Mouse (Mus musculus) midbrain, embryonic 13.5 days (tissue): ENCODE measurements at regions not wholly inside any gene's neighbourhood (a gene's known extent, or its start where the extent isn't known, plus 50 kb on each side); places are given as distances from the start of the nearest gene placed in this dataset.
"Not testable (repeated sequence)": the region's sequence is repeated elsewhere in the genome, so short reads cannot be mapped to it uniquely, and the experiment has no call there.

Experiments used
- ATAC-seq: fragments of 200-750 bp; cut with Nextera tagmentation; 2 replicates; pipeline ENCODE4 v1.8.0; 2017; ENCODE audit warnings: mild to moderate bottlenecking, moderate TSS enrichment, moderate library complexity
- H3K27ac ChIP-seq: fragments of 300-500 bp; sonication (generic); 2 replicates; pipeline ENCODE4 v1.5.1; 2015; ENCODE audit warnings: inconsistent platforms, mild to moderate bottlenecking, moderate library complexity
- H3K27me3 ChIP-seq: fragments of 300-500 bp; sonication (generic); 2 replicates; pipeline ENCODE4 v1.6.1; 2015; ENCODE audit warnings: mild to moderate bottlenecking, inconsistent platforms
- H3K36me3 ChIP-seq: fragments of 300-500 bp; sonication (generic); 2 replicates; pipeline ENCODE4 v1.6.1; 2015; ENCODE audit warnings: mild to moderate bottlenecking, inconsistent platforms
- H3K4me1 ChIP-seq: fragments of 300-500 bp; sonication (generic); replicated peaks from 2 replicates; pipeline ENCODE4 v1.6.1; 2015; ENCODE audit warnings: inconsistent platforms
- H3K4me2 ChIP-seq: fragments of 300-500 bp; sonication (generic); replicated peaks from 2 replicates; pipeline ENCODE4 v1.6.1; 2015; ENCODE audit warnings: moderate library complexity, mild to moderate bottlenecking, inconsistent platforms
- H3K4me3 ChIP-seq: fragments of 300-500 bp; sonication (generic); replicated peaks from 2 replicates; pipeline ENCODE4 v1.5.1; 2015; ENCODE audit warnings: mild to moderate bottlenecking, inconsistent platforms
- H3K9ac ChIP-seq: fragments of 300-500 bp; sonication (generic); replicated peaks from 2 replicates; pipeline ENCODE4 v1.6.1; 2015; ENCODE audit warnings: mild to moderate bottlenecking, inconsistent platforms
- H3K9me3 ChIP-seq: fragments of 300-500 bp; sonication (generic); 2 replicates; pipeline ENCODE4 v1.6.1; 2016; ENCODE audit warnings: mild to moderate bottlenecking, inconsistent platforms
- WGBS: fragments of 180-500 bp; shearing (Covaris S2); methylation state at CpG from one replicate; pipeline ENCODE4 v1.1.7; 2015; 5-methylcytosine and 5-hydroxymethylcytosine counted together

- H3K36me3 ChIP-seq = no peaks in the 10 kb centered on the region
- WGBS = 70% methylated on average over 15 of the region's 15 CpGs
These were observed 81.0 kb downstream of the Cpn2 start for GRCm38 (mm10) chr16:30186201-30186700.

GRCm38 (mm10) chr16:30186701-30187270 lies 80.5 kb downstream of the Cpn2 start:
- WGBS = 87% methylated on average over 10 of the region's 10 CpGs
- H3K4me2 ChIP-seq = no peak overlapping the region
- H3K27me3 ChIP-seq = peaks cover 92% of the 10 kb centered on the region
- H3K4me1 ChIP-seq = peaks cover 12% of the 10 kb centered on the region
- H3K9ac ChIP-seq = no peak overlapping the region
- H3K36me3 ChIP-seq = no peaks in the 10 kb centered on the region
- H3K9me3 ChIP-seq = no peaks in the 10 kb centered on the region
- no peak for ATAC-seq
- H3K27ac ChIP-seq = no peak overlapping the region
- H3K4me3 ChIP-seq = no peak overlapping the region

More at GRCm38 (mm10) chr16:30186201-30186700, 81.0 kb downstream of the Cpn2 start:
- Histone ChIP-seq H3K27ac (no peak overlapping the region), H3K4me3 (no peak overlapping the region), H3K9ac (no peak overlapping the region), H3K4me2 (no peak overlapping the region), H3K4me1 (peaks cover 12% of the 10 kb centered on the region), H3K9me3 (no peaks in the 10 kb centered on the region), H3K27me3 (peaks cover 89% of the 10 kb centered on the region)
- ATAC-seq = no peak

GRCm38 (mm10) chr16:30187400-30187799 lies 79.9 kb downstream of the Cpn2 start:
- Histone ChIP-seq H3K36me3 (no peaks in the 10 kb centered on the region), H3K9me3 (no peaks in the 10 kb centered on the region), H3K4me2 (peak overlapping the region; percentile 76), H3K27ac (no peak overlapping the region), H3K4me1 (peaks cover 12% of the 10 kb centered on the region), H3K4me3 (peak overlapping the region; percentile 44), H3K27me3 (peaks cover 92% of the 10 kb centered on the region), H3K9ac (peak overlapping the region; percentile 57; the same call in 1 of the 2 replicates)
- ATAC-seq = no peak
- WGBS = 55% methylated on average over 9 of the region's 9 CpGs

- H3K9ac ChIP-seq = peak overlapping the region; percentile 57
- H3K4me2 ChIP-seq = peak overlapping the region; percentile 76
- H3K4me1 ChIP-seq = peaks cover 12% of the 10 kb centered on the region
- peak; percentile 72 for ATAC-seq
- H3K27me3 ChIP-seq = peaks cover 96% of the 10 kb centered on the region
- H3K9me3 ChIP-seq = no peaks in the 10 kb centered on the region
- H3K4me3 ChIP-seq = peak overlapping the region; percentile 44
- WGBS = under 1% methylated on average over 26 of the region's 26 CpGs
- H3K27ac ChIP-seq = no peak overlapping the region
- H3K36me3 ChIP-seq = no peaks in the 10 kb centered on the region
These were observed 79.3 kb downstream of the Cpn2 start for GRCm38 (mm10) chr16:30187907-30188414.

GRCm38 (mm10) chr16:30188769-30189430 lies 78.4 kb downstream of the Cpn2 start:
- 64% methylated on average over 8 of the region's 8 CpGs for WGBS
- Histone ChIP-seq H3K9ac (no peak overlapping the region), H3K4me1 (peaks cover 20% of the 10 kb centered on the region), H3K9me3 (no peaks in the 10 kb centered on the region), H3K27ac (no peak overlapping the region), H3K4me3 (no peak overlapping the region), H3K27me3 (peaks cover 87% of the 10 kb centered on the region), H3K4me2 (no peak overlapping the region), H3K36me3 (no peaks in the 10 kb centered on the region)
- peak; percentile 3; the same call in 1 of the 2 replicates for ATAC-seq

GRCm38 (mm10) chr16:30190351-30190750 lies 76.9 kb downstream of the Cpn2 start:
- Histone ChIP-seq H3K9me3 (no peaks in the 10 kb centered on the region), H3K4me1 (peaks cover 19% of the 10 kb centered on the region), H3K27me3 (peaks cover 83% of the 10 kb centered on the region), H3K36me3 (no peaks in the 10 kb centered on the region), H3K27ac (no peak overlapping the region), H3K9ac (no peak overlapping the region), H3K4me2 (no peak overlapping the region), H3K4me3 (no peak overlapping the region)
- WGBS = 83% methylated on average over 11 of the region's 11 CpGs
- no peak for ATAC-seq

- no peak overlapping the region for H3K4me2 ChIP-seq
- ATAC-seq = no peak
- H3K9ac ChIP-seq = no peak overlapping the region
- H3K36me3 ChIP-seq = no peaks in the 10 kb centered on the region
- H3K4me3 ChIP-seq = no peak overlapping the region
- peaks cover 83% of the 10 kb centered on the region for H3K27me3 ChIP-seq
- 80% methylated on average over 15 of the region's 15 CpGs for WGBS
- no peak overlapping the region for H3K27ac ChIP-seq
- H3K9me3 ChIP-seq = no peaks in the 10 kb centered on the region
- peaks cover 19% of the 10 kb centered on the region for H3K4me1 ChIP-seq
These were observed 76.3 kb downstream of the Cpn2 start for GRCm38 (mm10) chr16:30190935-30191514.

GRCm38 (mm10) chr16:30193294-30194261 lies 73.7 kb downstream of the Cpn2 start:
- Histone ChIP-seq H3K9me3 (no peaks in the 10 kb centered on the region), H3K27ac (no peak overlapping the region), H3K36me3 (no peaks in the 10 kb centered on the region), H3K9ac (0 out of 2 replicates have a peak overlapping the region, but pooled peaks have one; percentile 3), H3K27me3 (peaks cover 85% of the 10 kb centered on the region), H3K4me1 (peaks cover 13% of the 10 kb centered on the region), H3K4me3 (no peak overlapping the region), H3K4me2 (no peak overlapping the region)
- WGBS = 52% methylated on average over 8 of the region's 8 CpGs
- peak; percentile 55; the same call in 1 of the 2 replicates for ATAC-seq

- Histone ChIP-seq H3K9me3 (no peaks in the 10 kb centered on the region), H3K4me1 (peaks cover 13% of the 10 kb centered on the region), H3K27ac (no peak overlapping the region), H3K27me3 (peaks cover 81% of the 10 kb centered on the region), H3K4me2 (no peak overlapping the region), H3K4me3 (no peak overlapping the region), H3K9ac (no peak overlapping the region), H3K36me3 (no peaks in the 10 kb centered on the region)
- 89% methylated on average over 7 of the region's 7 CpGs for WGBS
- ATAC-seq = no peak
These were observed 72.5 kb downstream of the Cpn2 start for GRCm38 (mm10) chr16:30194836-30195235.

GRCm38 (mm10) chr16:30195859-30196258 lies 71.4 kb downstream of the Cpn2 start:
- H3K27ac ChIP-seq, H3K4me2 ChIP-seq, H3K9ac ChIP-seq, H3K9me3 ChIP-seq, H3K4me3 ChIP-seq, H3K36me3 ChIP-seq, ATAC-seq: not testable (repeated sequence)
- H3K4me1 ChIP-seq = peaks cover 13% of the 10 kb centered on the region
- 87% methylated on average over 2 of the region's 2 CpGs for WGBS
- peaks cover 78% of the 10 kb centered on the region for H3K27me3 ChIP-seq

GRCm38 (mm10) chr16:30197351-30197750 lies 69.9 kb downstream of the Cpn2 start:
- no peak overlapping the region for H3K4me2 ChIP-seq
- no peak overlapping the region for H3K27ac ChIP-seq
- peaks cover 67% of the 10 kb centered on the region for H3K27me3 ChIP-seq
- H3K4me3 ChIP-seq = no peak overlapping the region
- no peak for ATAC-seq
- H3K9me3 ChIP-seq = no peaks in the 10 kb centered on the region
- H3K9ac ChIP-seq = no peak overlapping the region
- H3K4me1 ChIP-seq = peaks cover 13% of the 10 kb centered on the region
- WGBS = 73% methylated on average over 3 of the region's 3 CpGs
- H3K36me3 ChIP-seq = no peaks in the 10 kb centered on the region
